In the genomic region with DNA sequence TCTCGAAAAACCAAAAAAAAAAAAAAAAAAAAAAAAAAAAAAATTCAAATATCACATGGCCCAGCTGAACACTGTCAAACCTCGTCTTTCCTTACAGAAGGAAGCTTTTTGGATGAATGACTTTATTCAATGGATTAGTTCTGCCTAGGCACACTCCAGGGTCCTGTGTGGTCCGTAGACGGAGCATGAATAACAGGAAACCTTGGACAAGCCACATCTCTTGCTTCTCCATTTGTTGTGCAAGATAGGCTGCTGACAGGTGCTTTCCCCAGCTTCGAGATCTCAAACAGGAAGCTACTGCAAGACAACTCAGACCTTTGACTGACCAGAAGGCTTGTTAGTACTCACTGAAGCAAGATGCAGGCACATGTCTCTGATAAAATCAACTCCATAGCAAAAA, we compare ENCODE assay signal across 17 mouse cellular contexts. TPM values are rescaled to one million over a fixed set of nuclear protein-coding genes. Genes with fewer than 3 reads are reported as not detected.
DNase-seq lines count a peak whose midpoint lies in the region; ATAC-seq and TF ChIP-seq lines count a peak whose summit lies in the region.
"Had no signal": no experiment of that assay in that cellular context is flagged by ENCODE, and none has a peak within 500 bp of the region (broad histone marks: within the 10 kb centered on the region; RNA-seq: fewer than 3 reads in every experiment).

No protein-coding gene starts in this region.

- ATAC-seq in hindbrain, postnatal 0 days = peak; percentile 71
- no peak for ATAC-seq in hindbrain, embryonic 12.5 days (ENCODE audit: low FRiP score)
- peak; percentile 96 for ATAC-seq in megakaryocyte, adult 5-6 weeks (ENCODE audit: poor library complexity, severe bottlenecking)
- ATAC-seq: forebrain, postnatal 0 days; intestine, embryonic 15.5 days; lung, postnatal 0 days had no signal

- H3K4me1 ChIP-seq in hindbrain, postnatal 0 days (ENCODE audit: insufficient read depth, low read length) = 0 out of 2 replicates have a peak, but pooled peaks cover 2% of the 10 kb centered on the region
- H3K4me1 ChIP-seq in hindbrain, embryonic 12.5 days = peaks cover 5% of the 10 kb centered on the region; the same call in 1 of the 2 replicates
- peaks cover 7% of the 10 kb centered on the region; the same call in 1 of the 2 replicates for H3K4me1 ChIP-seq in bone marrow, adult 2 months (ENCODE audit: control insufficient read depth, insufficient read depth, low read length)
- H3K4me1 ChIP-seq: heart, embryonic 15.5 days had no signal

- TF ChIP-seq POLR2A in bone marrow, adult 2 months (IDR thresholded peaks at IDR 0.05; ENCODE audit: borderline replicate concordance, control insufficient read depth, low read depth, low read length) = no peak

- no peaks in the 10 kb centered on the region for H3K36me3 ChIP-seq in hindbrain, postnatal 0 days (ENCODE audit: insufficient read depth, low read length)
- no peaks in the 10 kb centered on the region for H3K36me3 ChIP-seq in hindbrain, embryonic 12.5 days
- H3K36me3 ChIP-seq: heart, embryonic 15.5 days; intestine, embryonic 15.5 days; liver, embryonic 15.5 days; midbrain, embryonic 10.5 days had no signal

- TF ChIP-seq CTCF in hindbrain, postnatal 0 days (IDR thresholded peaks at IDR 0.05; ENCODE audit: low read depth) = no peak
- TF ChIP-seq CTCF in bone marrow, adult 2 months (IDR thresholded peaks at IDR 0.05; ENCODE audit: control insufficient read depth, insufficient read depth, low read length) = no peak

- WGBS in hindbrain, postnatal 0 days = 28% methylated on average over 5 of the region's 5 CpGs
- 26% methylated on average over 4 of the region's 5 CpGs for WGBS in hindbrain, embryonic 12.5 days
- 5% methylated on average over 5 of the region's 5 CpGs for WGBS in bone marrow, adult 2 months

- H3K9me3 ChIP-seq in hindbrain, postnatal 0 days (ENCODE audit: low read length) = no peaks in the 10 kb centered on the region
- no peaks in the 10 kb centered on the region; the same call in 1 of the 2 replicates for H3K9me3 ChIP-seq in hindbrain, embryonic 12.5 days (replicated peaks)
- H3K9me3 ChIP-seq: heart, embryonic 15.5 days; intestine, embryonic 15.5 days; liver, embryonic 15.5 days; midbrain, embryonic 10.5 days had no signal

- no peak overlapping the region for H3K4me3 ChIP-seq in hindbrain, postnatal 0 days (ENCODE audit: low read length)
- H3K4me3 ChIP-seq in hindbrain, embryonic 12.5 days = no peak overlapping the region
- H3K4me3 ChIP-seq in bone marrow, adult 2 months (replicated peaks; ENCODE audit: control insufficient read depth, low read depth, low read length) = no peak overlapping the region
- H3K4me3 ChIP-seq: heart, embryonic 15.5 days; intestine, embryonic 15.5 days; liver, embryonic 15.5 days; midbrain, embryonic 10.5 days had no signal

- DNase-seq in hindbrain, postnatal 0 days (ENCODE audit: low spot score) = peak; percentile 51
- peak; percentile 83 for DNase-seq in retina, postnatal 1 day
- no peak for DNase-seq in layer of hippocampus, postnatal 36 days
- no peak for DNase-seq in heart, postnatal 4 days
- DNase-seq: adrenal gland, adult 8-10 months; cerebellum, adult 9-11 months; forebrain, postnatal 0 days; heart, adult 18-20 months had no signal

- H3K27ac ChIP-seq in hindbrain, postnatal 0 days = peak overlapping the region; percentile 41; the same call in 1 of the 2 replicates
- H3K27ac ChIP-seq in hindbrain, embryonic 12.5 days = no peak overlapping the region
- H3K27ac ChIP-seq in bone marrow, adult 2 months (ENCODE audit: control insufficient read depth, insufficient read depth, low read depth, low read length, poor library complexity) = peak overlapping the region; percentile 59; the same call in 1 of the 2 replicates
- H3K27ac ChIP-seq: heart, embryonic 15.5 days; intestine, embryonic 15.5 days; kidney, postnatal 0 days; liver, embryonic 15.5 days; midbrain, embryonic 10.5 days had no signal

- no peak overlapping the region for H3K4me2 ChIP-seq in hindbrain, postnatal 0 days (ENCODE audit: low read depth, low read length)
- H3K4me2 ChIP-seq in hindbrain, embryonic 12.5 days (replicated peaks) = no peak overlapping the region
- H3K4me2 ChIP-seq: heart, embryonic 15.5 days; intestine, embryonic 15.5 days; liver, embryonic 15.5 days had no signal

- H3K27me3 ChIP-seq in hindbrain, postnatal 0 days (ENCODE audit: insufficient read depth, low read length) = no peaks in the 10 kb centered on the region
- no peaks in the 10 kb centered on the region for H3K27me3 ChIP-seq in hindbrain, embryonic 12.5 days
- H3K27me3 ChIP-seq: heart, embryonic 15.5 days; intestine, embryonic 15.5 days; liver, embryonic 15.5 days had no signal

- no peak overlapping the region for H3K9ac ChIP-seq in hindbrain, postnatal 0 days (replicated peaks; ENCODE audit: low read length)
- H3K9ac ChIP-seq in hindbrain, embryonic 12.5 days = no peak overlapping the region
- H3K9ac ChIP-seq: forebrain, postnatal 0 days; heart, embryonic 15.5 days; intestine, embryonic 15.5 days; liver, embryonic 15.5 days had no signal

RNA-seq across cellular contexts. Expression of a gene that starts 39.4 kb away (rescaled TPM):
- 13.9 and 14.7 TPM in 2 replicates for total RNA-seq in hindbrain, postnatal 0 days (2014; rRNA removed)
- polyA plus RNA-seq in hindbrain, postnatal 0 days (2015; fragmentation: Nextera tagmentation; extraction: Ambion mirVana) = 4.2 and 4.4 TPM in 2 replicates
- 1.5 and 2.0 TPM in 2 replicates for polyA plus RNA-seq in hindbrain, embryonic 12.5 days (2016; fragmentation: Nextera tagmentation; extraction: Ambion mirVana)
- 3.3 and 3.5 TPM in 2 replicates for polyA plus RNA-seq in bone marrow, adult 2 months (2011; ENCODE audit: insufficient read depth, insufficient read length, low replicate concordance, missing spikeins)
- 2.8 and 3.4 TPM in 2 replicates for total RNA-seq in megakaryocyte, adult 5-6 weeks (2015)
- total RNA-seq in megakaryocyte, adult 5-6 weeks (2017) = 2.9 and 4.1 TPM in 2 replicates
- total RNA-seq in layer of hippocampus, postnatal 36 days (2021) = 10 to 100 TPM; 20.4 to 23.5 TPM
- total RNA-seq in heart, postnatal 4 days (2021) = 1 to 10 TPM; 4.9 to 5.4 TPM

Comparison
In these comparisons a context has a peak if more than half of its experiments do, and no peak if none do; other contexts are left out.
1. DNase-seq: peak in hindbrain, postnatal 0 days (single experiment) and retina, postnatal 1 day (single experiment); none in layer of hippocampus, postnatal 36 days (0 of 2) and heart, postnatal 4 days (single experiment).